Mouse (Mus musculus) neural tube, embryonic 10.5 days (tissue): ENCODE measurements around the gene Cyp2j6.
"Not testable (repeated sequence)": the region's sequence is repeated elsewhere in the genome, so short reads cannot be mapped to it uniquely, and the experiment has no call there.

Experiments
- DNase-seq: peaks from one replicate; pipeline ENCODE4 v3.0.0-alpha.2; 2017; ENCODE audit warnings: low spot score; ENCODE audit errors: extremely low spot score

Gene Cyp2j6

DNA sequence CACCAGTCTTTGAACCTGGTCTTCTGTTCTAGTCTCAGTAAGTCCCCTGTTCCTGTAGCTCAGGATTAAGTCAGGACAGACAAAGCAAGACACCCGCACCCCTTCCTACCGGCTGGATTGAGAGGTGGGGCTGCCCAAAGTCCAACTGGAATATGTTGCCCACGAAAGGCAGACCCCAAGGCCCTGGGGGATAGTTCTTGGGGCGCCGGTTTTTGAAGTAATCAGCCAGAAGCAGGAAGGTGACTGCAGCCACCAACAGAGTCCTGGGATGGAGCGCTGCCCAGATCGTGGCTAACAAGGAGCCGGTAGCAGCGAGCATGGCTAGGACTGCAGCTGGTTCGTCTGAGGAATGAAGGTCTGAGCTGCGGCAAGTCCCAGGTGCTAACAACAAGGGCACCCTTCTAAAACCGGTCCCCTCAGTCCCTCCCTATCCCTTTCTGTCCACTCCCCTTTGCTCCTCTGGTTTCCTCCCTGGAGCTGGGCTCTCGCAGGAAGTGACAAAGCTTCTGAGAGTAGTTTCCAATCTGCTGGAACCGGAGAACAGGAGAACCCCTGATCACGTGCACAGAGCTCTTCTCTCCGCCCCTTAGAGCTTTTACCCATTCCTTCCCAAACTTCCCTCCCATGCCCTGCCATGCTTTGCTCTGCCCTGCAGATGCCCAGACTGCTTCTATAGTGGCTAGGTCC is at the start of gene Cyp2j6:
Gene Cyp2j6 (minus strand): TSS at position 529 of the 687 bp plus-strand sequence.
- DNase-seq, result peak; percentile 65

DNA sequence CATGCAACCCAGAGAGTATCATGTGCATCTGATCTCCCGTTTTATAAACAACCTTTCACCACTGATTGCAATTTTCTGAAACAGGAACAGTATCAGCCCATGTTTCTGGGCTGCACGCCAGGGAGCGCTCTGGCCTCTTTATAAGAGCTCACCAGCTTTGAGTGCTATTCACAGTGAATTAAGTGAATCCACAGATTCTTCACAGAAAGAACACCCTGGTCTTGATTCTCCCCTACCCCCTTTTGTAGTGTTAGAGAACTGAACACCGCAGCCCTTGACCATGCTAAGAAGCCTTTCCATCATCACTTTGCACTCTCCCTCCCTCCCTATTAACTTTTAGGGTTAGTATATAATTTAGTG is 38.3 kb upstream of the Cyp2j6 start:
- DNase-seq, result no peak

DNA sequence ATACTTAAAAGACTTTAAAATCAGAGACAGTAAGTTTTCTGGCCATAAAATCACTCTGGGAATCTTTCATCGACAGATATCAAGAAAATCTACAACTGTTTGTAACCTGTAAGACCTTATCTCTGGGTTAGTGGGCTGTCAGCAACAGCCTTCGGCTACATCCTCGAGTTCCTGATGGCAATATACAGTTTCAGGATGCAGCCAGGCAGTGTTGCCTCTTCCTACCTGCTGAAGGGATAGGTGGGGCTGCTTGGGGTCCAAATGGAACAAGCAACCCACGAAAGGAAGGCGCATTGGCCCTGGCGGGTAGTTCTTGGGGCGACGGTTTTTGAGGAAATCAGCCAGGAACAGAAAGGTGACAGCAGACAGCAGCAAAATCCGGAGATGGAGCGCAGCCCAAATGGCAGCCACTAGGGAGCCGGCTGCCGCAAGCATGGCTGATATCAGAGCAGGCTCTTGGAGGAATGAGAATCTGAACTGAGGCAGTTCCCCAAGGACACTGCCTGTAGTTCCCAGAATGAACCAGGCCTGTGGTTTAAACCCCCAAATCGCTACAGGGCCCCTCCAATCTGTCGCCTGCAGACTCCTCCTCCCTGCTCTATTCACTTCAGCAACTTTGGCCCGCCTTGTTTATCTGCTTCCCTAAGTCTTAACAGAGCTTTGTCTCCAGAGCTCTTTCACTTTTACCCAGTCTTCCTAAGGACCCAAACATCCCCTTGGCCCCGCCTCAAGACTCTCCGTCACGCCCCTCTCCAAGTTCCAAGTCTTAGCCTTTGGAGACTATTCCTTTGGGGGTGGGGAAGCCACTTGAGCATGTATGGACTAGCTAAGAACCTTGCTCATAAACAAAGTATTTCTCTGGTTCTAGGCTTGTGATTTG is 37.7 kb upstream of the Cyp2j6 start, which contains the start of gene Cyp2j9:
Gene Cyp2j9 (minus strand): TSS at position 668 of the 880 bp plus-strand sequence.
- DNase-seq, result peak; percentile 26

DNA sequence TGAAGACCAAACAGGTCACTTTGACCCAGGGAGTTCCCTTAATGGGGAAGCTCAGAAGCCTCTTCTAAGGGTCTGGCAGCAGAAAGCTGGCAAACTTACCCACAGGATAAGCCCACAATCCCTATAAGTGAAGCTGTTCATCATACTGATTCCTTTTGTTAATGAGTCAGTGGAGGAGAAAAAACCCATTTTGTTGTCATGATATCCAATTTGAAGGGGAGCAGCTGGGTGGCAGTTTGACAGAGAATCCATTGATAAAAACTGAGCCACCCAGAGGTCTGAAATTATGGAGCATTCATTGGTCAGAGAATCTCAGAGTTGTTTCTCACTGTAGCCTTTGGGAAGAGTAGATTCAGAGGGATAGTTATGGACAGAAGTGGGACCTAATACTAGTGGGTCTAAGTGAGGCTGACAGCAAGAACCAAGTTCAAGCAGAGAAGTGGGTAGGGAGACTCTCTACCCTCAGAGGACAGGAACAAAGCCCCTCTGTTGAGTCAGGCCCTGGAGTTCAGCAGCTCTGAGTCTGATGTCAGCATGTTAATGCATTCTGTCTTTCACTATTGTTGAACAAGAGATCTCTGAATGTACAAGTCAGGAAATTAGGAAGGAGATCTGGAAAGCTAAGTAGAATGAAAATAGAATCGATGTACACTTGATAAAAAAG is 28.1 kb upstream of the Cyp2j6 start:
- DNase-seq, result no peak

DNA sequence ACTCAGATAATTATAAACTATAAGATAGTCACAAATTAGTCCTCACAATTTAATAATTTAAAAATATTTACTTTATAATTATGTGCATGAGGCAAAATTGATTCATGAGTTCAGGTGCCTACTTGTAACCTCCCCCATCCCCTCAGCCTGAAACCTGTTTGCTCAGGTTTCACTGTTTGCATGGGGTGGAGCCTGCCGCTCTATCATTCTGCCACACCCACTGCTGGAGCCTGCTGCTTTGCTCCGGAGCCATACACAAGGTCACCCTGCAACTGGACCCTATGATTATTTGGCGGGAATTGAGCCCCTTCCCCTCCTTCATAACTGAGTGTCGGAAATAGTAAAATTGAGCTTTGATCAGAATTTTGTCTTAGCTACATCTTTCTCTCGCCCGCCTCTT is 26.9 kb upstream of the Cyp2j6 start:
- not testable (repeated sequence) for DNase-seq

DNA sequence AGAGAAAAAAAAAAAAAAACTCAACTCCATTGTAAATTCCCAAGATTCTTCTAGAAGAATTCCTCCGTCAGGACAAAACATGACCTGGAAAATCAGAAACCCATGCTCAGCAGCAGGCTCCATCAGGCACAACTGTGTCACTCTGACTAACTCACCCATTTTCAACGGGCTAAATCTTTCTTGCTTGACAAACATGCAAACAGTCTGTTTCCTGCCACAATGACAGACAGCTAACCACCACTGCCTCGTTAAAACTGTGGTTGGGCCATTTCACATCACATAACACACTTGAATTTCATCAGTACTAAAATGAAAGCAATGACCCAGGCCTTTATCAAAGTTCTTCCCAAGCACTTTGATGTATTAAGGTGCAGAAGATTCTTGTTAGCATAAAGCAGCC is 16.0 kb upstream of the Cyp2j6 start:
- no peak for DNase-seq

DNA sequence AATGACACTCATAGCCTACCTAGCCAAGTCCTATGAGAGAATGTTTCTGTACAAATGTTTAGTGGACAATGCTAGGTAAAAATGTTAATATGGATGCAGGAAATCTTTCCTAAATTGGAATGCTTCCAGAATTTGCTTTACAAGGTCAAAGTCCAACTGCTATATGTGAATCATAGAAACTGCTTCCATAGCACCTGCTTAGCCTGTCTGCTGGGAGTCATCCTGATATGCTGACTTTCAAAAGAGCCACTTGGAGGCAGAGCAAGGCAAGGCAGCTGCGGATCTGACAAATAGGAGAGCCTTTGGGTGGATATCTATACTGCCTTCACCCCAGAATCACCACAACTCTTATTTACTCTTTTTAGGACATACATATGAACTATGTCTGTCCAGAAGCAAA is 14.5 kb upstream of the Cyp2j6 start:
- no peak for DNase-seq

DNA sequence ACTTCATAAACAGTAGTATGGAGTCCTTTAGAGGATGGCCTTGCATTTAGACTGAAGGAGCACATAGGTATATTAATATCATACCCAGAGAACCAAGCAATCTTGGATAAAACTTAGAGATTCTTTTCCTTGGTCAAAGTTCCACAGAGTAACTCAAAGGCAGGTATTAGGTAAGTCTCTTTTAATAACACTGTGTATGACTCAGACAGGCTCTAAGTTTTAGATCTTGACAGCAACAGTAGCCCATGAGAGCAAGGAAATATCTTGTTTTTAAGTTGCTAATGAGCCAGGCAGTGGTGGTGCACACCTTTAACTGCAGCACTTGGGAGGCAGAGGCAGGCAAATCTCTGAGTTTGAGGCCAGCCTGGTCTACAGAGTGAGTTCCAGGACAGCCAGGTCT is 12.3 kb upstream of the Cyp2j6 start:
- DNase-seq, result no peak

DNA sequence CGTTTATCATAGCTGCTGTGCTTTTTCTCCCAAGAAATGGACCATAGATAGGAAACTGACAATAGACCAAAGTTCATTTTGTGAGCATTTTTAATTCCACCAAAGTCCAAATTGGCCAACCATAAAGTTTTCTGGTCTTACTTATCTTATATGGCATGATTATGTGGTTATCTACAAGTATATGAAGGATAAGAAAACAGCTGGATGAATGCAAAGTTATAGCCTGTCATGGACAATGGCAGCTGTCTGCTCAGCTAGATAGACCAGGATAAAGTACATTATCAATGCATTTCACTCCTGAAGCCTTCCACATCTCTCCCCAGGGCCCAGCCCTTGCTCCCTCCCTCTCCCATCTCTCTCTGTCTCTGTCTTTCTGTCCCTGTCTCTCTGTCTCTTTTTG is 7.0 kb upstream of the Cyp2j6 start:
- DNase-seq, result no peak

DNA sequence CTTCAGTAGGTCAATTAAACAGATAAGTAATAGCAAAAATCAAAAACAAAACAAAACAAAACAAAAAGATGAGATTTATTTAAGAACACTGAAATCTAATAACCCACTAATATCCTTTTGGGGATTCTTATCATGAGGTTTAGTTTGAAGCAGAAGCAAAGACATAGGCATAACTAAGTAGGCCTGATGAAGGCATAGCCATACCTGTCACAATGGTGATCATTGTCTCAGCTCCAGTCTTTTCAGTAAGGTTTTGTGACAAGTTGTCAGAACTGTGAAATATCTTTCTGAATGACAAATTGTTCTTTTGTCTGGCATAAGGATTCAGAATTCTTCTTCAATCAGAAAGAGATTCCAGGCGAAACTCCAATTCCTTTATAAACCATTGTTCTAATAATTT is 6.3 kb upstream of the Cyp2j6 start:
- DNase-seq, result no peak

DNA sequence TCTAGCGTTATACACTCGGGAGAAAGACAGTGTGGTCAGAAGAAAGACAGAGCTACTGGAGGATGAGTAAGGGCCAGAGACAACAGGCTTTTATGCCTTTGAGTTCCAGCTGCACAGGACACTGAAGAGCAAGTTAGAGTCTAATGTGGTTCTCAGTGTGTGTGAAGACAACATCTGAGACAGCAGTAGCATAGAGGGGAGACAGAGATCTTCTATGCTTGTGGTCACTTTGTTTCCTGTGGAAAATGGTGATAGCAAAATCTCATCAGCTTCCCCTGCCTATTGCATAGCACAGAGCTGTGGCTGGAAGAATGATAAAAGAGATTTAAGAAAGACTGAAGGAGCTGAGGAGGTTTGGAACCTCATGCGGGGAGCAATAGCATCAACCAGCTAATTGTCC is 1.8 kb downstream of the Cyp2j6 start:
- no peak for DNase-seq

DNA sequence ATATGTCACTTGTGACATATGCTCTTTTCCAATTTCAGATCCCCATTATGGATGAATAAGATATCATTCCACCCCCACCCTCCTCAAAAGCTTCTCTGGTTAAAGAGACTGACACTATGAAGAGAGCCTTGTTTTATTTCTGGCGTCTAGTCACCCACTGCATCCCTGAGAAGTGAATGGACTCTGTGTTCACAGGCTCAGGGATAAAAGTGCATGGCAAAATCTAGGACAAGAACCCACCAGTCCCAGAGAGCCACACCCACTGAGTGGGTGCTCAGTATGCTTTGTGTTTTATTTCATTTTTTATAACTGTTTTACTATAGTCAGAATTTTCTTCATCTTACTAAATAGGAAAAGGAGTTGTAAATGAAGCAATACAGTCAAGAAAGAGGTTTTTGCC is 7.5 kb downstream of the Cyp2j6 start:
- no peak for DNase-seq

DNA sequence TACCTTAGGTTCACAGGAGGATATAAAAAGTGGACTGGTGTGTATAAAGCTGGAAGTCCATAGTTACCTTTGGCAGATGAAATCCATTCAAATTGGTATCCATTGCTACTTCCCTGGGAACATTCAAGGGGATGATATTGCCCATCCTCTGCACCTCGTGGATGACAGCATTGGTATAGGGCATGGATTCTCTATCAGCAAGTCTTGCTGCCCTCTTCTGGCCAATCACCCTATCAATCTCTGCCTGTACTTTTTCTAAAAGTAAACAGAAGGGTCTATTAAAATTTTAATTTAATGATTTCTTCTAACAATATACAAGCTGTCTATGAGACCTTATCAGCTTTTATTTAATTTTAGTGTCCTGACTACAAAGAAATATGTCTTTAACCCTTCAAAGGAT is 27.7 kb downstream of the Cyp2j6 start:
- DNase-seq, result no peak

DNA sequence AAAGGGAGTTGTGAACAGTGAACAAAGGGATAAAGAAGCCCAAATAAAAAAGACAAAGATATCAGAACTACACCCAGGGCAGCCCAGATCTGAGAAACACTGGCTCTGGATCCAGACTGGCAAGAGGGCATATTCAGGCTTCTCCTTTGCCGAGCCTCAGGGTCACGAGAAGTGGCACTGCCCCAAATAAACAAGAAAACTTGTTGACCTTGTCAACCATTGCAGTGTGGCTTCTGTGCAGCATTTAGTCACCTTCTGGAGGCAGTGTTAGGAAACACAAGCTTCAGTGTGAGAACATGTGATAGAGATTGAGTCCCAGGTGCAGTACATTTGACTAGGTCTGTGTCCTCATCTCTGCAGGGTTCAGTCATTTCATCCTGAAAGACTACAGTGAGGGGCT is 31.2 kb downstream of the Cyp2j6 start:
- DNase-seq, result no peak

DNA sequence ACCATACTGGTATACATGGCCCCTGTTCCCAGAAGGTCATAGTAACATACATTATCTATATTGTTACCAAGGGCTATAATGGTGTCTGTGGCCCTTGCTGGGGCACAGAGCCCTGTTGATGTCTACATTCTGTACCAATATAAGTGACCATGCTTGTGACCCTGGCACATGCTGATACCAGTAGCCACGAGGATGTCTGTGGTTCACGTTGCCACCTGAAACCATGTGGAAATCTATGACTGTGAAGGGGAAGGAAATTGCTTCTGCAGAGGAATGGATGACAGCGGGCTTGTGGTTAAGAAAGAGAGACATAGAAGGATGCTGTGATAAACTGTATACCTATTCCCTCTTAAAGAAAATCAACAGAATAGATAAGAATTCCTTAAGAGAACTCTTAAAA is 43.4 kb downstream of the Cyp2j6 start:
- DNase-seq, result no peak

DNA sequence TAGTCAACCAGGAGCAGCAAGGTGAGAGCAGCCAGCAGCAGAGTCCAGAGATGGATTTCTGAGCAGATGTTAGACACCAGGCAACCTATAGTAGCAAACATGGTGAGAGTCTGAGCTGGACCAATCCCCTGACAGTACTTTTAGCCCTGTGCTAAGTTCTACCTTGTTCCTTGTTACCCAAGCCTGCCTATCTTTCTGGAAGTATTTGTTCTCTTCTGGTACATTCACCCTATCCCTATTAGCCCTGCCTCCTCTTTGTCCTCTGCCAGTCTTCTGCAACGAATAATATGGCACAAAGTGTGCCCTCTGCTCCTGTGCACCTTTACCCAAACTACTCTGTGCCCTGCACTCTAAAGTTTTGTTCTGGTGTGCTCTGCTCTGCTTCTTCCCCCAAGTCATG is 46.2 kb downstream of the Cyp2j6 start, which contains the start of gene Cyp2j8:
Gene Cyp2j8 (minus strand): TSS at position 101 of the 400 bp plus-strand sequence.
- DNase-seq, result no peak
